Mouse (Mus musculus) E14TG2a.4 (cell line): ENCODE data around the gene Ppp2r2c.

ENCODE experiments used
- H3K27me3 ChIP-seq: 2 replicates; pipeline ENCODE4 v1.6.1; 2014; ENCODE audit warnings: low read length, control low read depth; ENCODE audit not compliant: insufficient read depth
- H3K36me3 ChIP-seq: 2 replicates; pipeline ENCODE4 v1.6.1; 2014; ENCODE audit warnings: low read length, control low read depth; ENCODE audit not compliant: insufficient read depth
- H3K4me1 ChIP-seq: replicated peaks from 2 replicates; pipeline ENCODE4 v1.6.1; 2014; ENCODE audit warnings: low read depth, low read length, control low read depth
- H3K4me3 ChIP-seq: replicated peaks from 2 replicates; pipeline ENCODE4 v1.5.1; 2014; ENCODE audit warnings: mild to moderate bottlenecking, low read length
- H3K9me3 ChIP-seq: 2 replicates; pipeline ENCODE4 v1.6.1; 2014; ENCODE audit warnings: low read length, control low read depth
- CTCF ChIP-seq: conservative IDR thresholded peaks from 2 replicates; pipeline ENCODE4 v1.5.1; 2014; ENCODE audit warnings: low read length
- NANOG ChIP-seq: IDR thresholded peaks from 2 replicates; pipeline ENCODE4 v1.6.1; 2014; ENCODE audit warnings: borderline replicate concordance, low read length, mixed read lengths
- POU5F1 ChIP-seq: IDR thresholded peaks from 2 replicates; pipeline ENCODE4 v1.6.1; 2014; ENCODE audit warnings: low read length, borderline replicate concordance

Gene Ppp2r2c

GRCm38 (mm10) chr5:36888911-36889310, 20.6 kb downstream of the Ppp2r2c start:
- H3K27me3 ChIP-seq = 0 out of 2 replicates have a peak, but pooled peaks cover 8% of the 10 kb centered on the region
- TF ChIP-seq CTCF (no peak), NANOG (no peak), POU5F1 (no peak)
- H3K4me3 ChIP-seq = no peak overlapping the region
- no peaks in the 10 kb centered on the region for H3K9me3 ChIP-seq
- no peaks in the 10 kb centered on the region for H3K36me3 ChIP-seq
- peaks cover 61% of the 10 kb centered on the region for H3K4me1 ChIP-seq

- Histone ChIP-seq H3K36me3 (no peaks in the 10 kb centered on the region), H3K4me3 (no peak overlapping the region), H3K9me3 (no peaks in the 10 kb centered on the region), H3K4me1 (peaks cover 57% of the 10 kb centered on the region), H3K27me3 (0 out of 2 replicates have a peak, but pooled peaks cover 8% of the 10 kb centered on the region)
- TF ChIP-seq POU5F1 (no peak), CTCF (no peak), NANOG (no peak)
Observed at GRCm38 (mm10) chr5:36889380-36889886, 21.1 kb downstream of the Ppp2r2c start.

- peaks cover 49% of the 10 kb centered on the region for H3K4me1 ChIP-seq
- H3K9me3 ChIP-seq = no peaks in the 10 kb centered on the region
- H3K36me3 ChIP-seq = no peaks in the 10 kb centered on the region
- peak overlapping the region; percentile 37; the same call in 1 of the 2 replicates for H3K4me3 ChIP-seq
- H3K27me3 ChIP-seq = 0 out of 2 replicates have a peak, but pooled peaks cover 8% of the 10 kb centered on the region
- TF ChIP-seq NANOG (no peak), CTCF (no peak), POU5F1 (no peak)
Observed at GRCm38 (mm10) chr5:36890794-36891193, 22.5 kb downstream of the Ppp2r2c start.

- Histone ChIP-seq H3K4me3 (no peak overlapping the region), H3K27me3 (0 out of 2 replicates have a peak, but pooled peaks cover 8% of the 10 kb centered on the region), H3K36me3 (no peaks in the 10 kb centered on the region), H3K9me3 (no peaks in the 10 kb centered on the region), H3K4me1 (peaks cover 44% of the 10 kb centered on the region)
- TF ChIP-seq NANOG = no peak
- no peak for TF ChIP-seq POU5F1
- TF ChIP-seq CTCF = no peak
Observed at GRCm38 (mm10) chr5:36891793-36892470, 23.6 kb downstream of the Ppp2r2c start.

GRCm38 (mm10) chr5:36893263-36893662, 24.9 kb downstream of the Ppp2r2c start:
- peaks cover 32% of the 10 kb centered on the region for H3K4me1 ChIP-seq
- no peak overlapping the region for H3K4me3 ChIP-seq
- H3K9me3 ChIP-seq = no peaks in the 10 kb centered on the region
- H3K36me3 ChIP-seq = no peaks in the 10 kb centered on the region
- 0 out of 2 replicates have a peak, but pooled peaks cover 8% of the 10 kb centered on the region for H3K27me3 ChIP-seq
- TF ChIP-seq CTCF (no peak), POU5F1 (no peak), NANOG (no peak)

- H3K27me3 ChIP-seq = peaks cover 9% of the 10 kb centered on the region; the same call in 1 of the 2 replicates
- no peak overlapping the region for H3K4me3 ChIP-seq
- no peaks in the 10 kb centered on the region for H3K9me3 ChIP-seq
- peaks cover 32% of the 10 kb centered on the region for H3K4me1 ChIP-seq
- TF ChIP-seq NANOG (no peak), CTCF (no peak), POU5F1 (no peak)
- no peaks in the 10 kb centered on the region for H3K36me3 ChIP-seq
Observed at GRCm38 (mm10) chr5:36894070-36894469, 25.8 kb downstream of the Ppp2r2c start.

- TF ChIP-seq POU5F1 (no peak), NANOG (no peak), CTCF (no peak)
- H3K4me1 ChIP-seq = peaks cover 32% of the 10 kb centered on the region
- peaks cover 6% of the 10 kb centered on the region; the same call in 1 of the 2 replicates for H3K27me3 ChIP-seq
- H3K36me3 ChIP-seq = no peaks in the 10 kb centered on the region
- H3K9me3 ChIP-seq = no peaks in the 10 kb centered on the region
- H3K4me3 ChIP-seq = no peak overlapping the region
Observed at GRCm38 (mm10) chr5:36894604-36895368, 26.5 kb downstream of the Ppp2r2c start.

GRCm38 (mm10) chr5:36895621-36896573, 27.6 kb downstream of the Ppp2r2c start:
- Histone ChIP-seq H3K4me1 (peaks cover 25% of the 10 kb centered on the region), H3K27me3 (peaks cover 6% of the 10 kb centered on the region; the same call in 1 of the 2 replicates), H3K36me3 (no peaks in the 10 kb centered on the region), H3K9me3 (no peaks in the 10 kb centered on the region), H3K4me3 (no peak overlapping the region)
- no peak for TF ChIP-seq CTCF
